Comparison of ENCODE assay signal across 7 mouse cellular contexts in genomic region chr16:38341396-38342324, GRCm38 (mm10). TPM values are rescaled to one million over a fixed set of nuclear protein-coding genes. Genes with fewer than 3 reads are reported as not detected.
A peak's percentile ranks its signal among the peaks of the same experiment; 100 is the strongest.
DNase-seq lines count a peak whose midpoint lies in the region; ATAC-seq and TF ChIP-seq lines count a peak whose summit lies in the region.

Gene Maats1 (minus strand): TSS chr16:38342143.

- WGBS in embryonic facial prominence, embryonic 13.5 days: 8% methylated on average over 30 of the region's 30 CpGs
- WGBS in intestine, postnatal 0 days: 9% methylated on average over 30 of the region's 30 CpGs

- peak; percentile 98 for DNase-seq in heart, adult 11 months
- DNase-seq in left cerebral cortex, postnatal 4 days: peak; percentile 79
- DNase-seq in mesoderm, embryonic 11.5 days (ENCODE audit: low read depth, low spot score): peak; percentile 88
- DNase-seq in right cerebral cortex, postnatal 14 days: peak; percentile 70

- H3K9ac ChIP-seq in embryonic facial prominence, embryonic 13.5 days: peak within 1 kb of the TSS; percentile 64
- peak within 1 kb of the TSS; percentile 5; the same call in 1 of the 2 replicates for H3K9ac ChIP-seq in intestine, postnatal 0 days (ENCODE audit: low read depth, low read length)

- no peaks in the 10 kb centered on the region for H3K36me3 ChIP-seq in embryonic facial prominence, embryonic 13.5 days
- H3K36me3 ChIP-seq in intestine, postnatal 0 days (ENCODE audit: control insufficient read depth, insufficient read depth): no peaks in the 10 kb centered on the region

- H3K27me3 ChIP-seq in embryonic facial prominence, embryonic 13.5 days: no peaks in the 10 kb centered on the region
- H3K27me3 ChIP-seq in intestine, postnatal 0 days (replicated peaks; ENCODE audit: control insufficient read depth, insufficient read depth, low read length): no peaks in the 10 kb centered on the region

- peak within 1 kb of the TSS; percentile 3; the same call in 1 of the 2 replicates for H3K4me3 ChIP-seq in bone marrow macrophage, adult 2 months (ENCODE audit: insufficient read depth, low read length)
- peak within 1 kb of the TSS; percentile 43 for H3K4me3 ChIP-seq in embryonic facial prominence, embryonic 13.5 days
- peak within 1 kb of the TSS; percentile 25 for H3K4me3 ChIP-seq in intestine, postnatal 0 days (ENCODE audit: low read depth, low read length)

- H3K9me3 ChIP-seq in embryonic facial prominence, embryonic 13.5 days: no peaks in the 10 kb centered on the region
- no peaks in the 10 kb centered on the region for H3K9me3 ChIP-seq in intestine, postnatal 0 days (ENCODE audit: control insufficient read depth)

- intact Hi-C loops in left cerebral cortex, postnatal 4 days (cut with DNase I): no loop called here

- no peak for TF ChIP-seq CTCF in bone marrow macrophage, adult 2 months (IDR thresholded peaks at IDR 0.05; ENCODE audit: low read depth, low read length)
- TF ChIP-seq CTCF in intestine, postnatal 0 days (IDR thresholded peaks at IDR 0.05; ENCODE audit: low read depth): no peak

- H3K4me1 ChIP-seq in bone marrow macrophage, adult 2 months (ENCODE audit: control insufficient read depth, insufficient read depth, low read length): peaks cover 4% of the 10 kb centered on the region
- peaks cover 8% of the 10 kb centered on the region for H3K4me1 ChIP-seq in embryonic facial prominence, embryonic 13.5 days
- 0 out of 2 replicates have a peak, but pooled peaks cover 3% of the 10 kb centered on the region for H3K4me1 ChIP-seq in intestine, postnatal 0 days (replicated peaks; ENCODE audit: control insufficient read depth, insufficient read depth, low read length)

- peak within 1 kb of the TSS; percentile 75 for H3K4me2 ChIP-seq in embryonic facial prominence, embryonic 13.5 days
- peak within 1 kb of the TSS; percentile 70 for H3K4me2 ChIP-seq in intestine, postnatal 0 days (replicated peaks; ENCODE audit: low read depth)

- H3K27ac ChIP-seq in bone marrow macrophage, adult 2 months (ENCODE audit: insufficient read depth, low read depth, low read length): no peak within 1 kb of the TSS
- no peak within 1 kb of the TSS for H3K27ac ChIP-seq in embryonic facial prominence, embryonic 13.5 days
- H3K27ac ChIP-seq in intestine, postnatal 0 days (ENCODE audit: low read depth, low read length): no peak within 1 kb of the TSS

- 0 out of 2 replicates have a peak, but pooled peaks have one; percentile 79 for ATAC-seq in embryonic facial prominence, embryonic 13.5 days (ENCODE audit: insufficient number of reproducible peaks, insufficient read depth, low FRiP score, low TSS enrichment, low read depth)
- peak; percentile 77 for ATAC-seq in intestine, postnatal 0 days

- no peak for TF ChIP-seq POLR2A in bone marrow macrophage, adult 2 months (IDR thresholded peaks at IDR 0.05; ENCODE audit: borderline replicate concordance, low read depth, low read length)

RNA-seq across cellular contexts. Expression of gene Maats1, which starts in this region (rescaled TPM):
- not detected in 2 replicates for polyA plus RNA-seq in bone marrow macrophage, adult 2 months (2012; ENCODE audit: insufficient read depth, insufficient read length, missing spikeins)
- polyA plus RNA-seq in embryonic facial prominence, embryonic 13.5 days (2015; fragmentation: Nextera tagmentation; extraction: Ambion mirVana): 0.08 and 0.52 TPM in 2 replicates
- polyA plus RNA-seq in intestine, postnatal 0 days (2015; fragmentation: Nextera tagmentation; extraction: Ambion mirVana): 0.88 and 1.0 TPM in 2 replicates
- 1 to 10 TPM in 1 of 2 experiments, under 1 TPM in 1; 0.89 to 1.0 TPM for total RNA-seq in left cerebral cortex, postnatal 4 days (2021)

Comparison
In these comparisons a context has a peak if more than half of its experiments do, and no peak if none do; other contexts are left out.
1. Peak in ATAC-seq, H3K4me3 ChIP-seq, H3K9ac ChIP-seq and H3K4me2 ChIP-seq in embryonic facial prominence, embryonic 13.5 days; RNA of the gene not detected or under 1 TPM.